Mouse (Mus musculus) spleen, adult 2 months (tissue): ENCODE measurements around the gene Gdpd5. TPM values are rescaled to one million over a fixed set of nuclear protein-coding genes. Genes with fewer than 3 reads are reported as not detected.

Experiments
- DNase-seq, 2 experiments: peaks; one replicate each; pipeline versions ENCODE4 v3.0.0 to v3.0.0-alpha.2; 2012 to 2021; ENCODE audit warnings: low spot score in 2 of 2, low read depth in 1 of 2
- H3K27ac ChIP-seq: fragments of 200-500 bp; 2 replicates; pipeline ENCODE4 v1.5.1; 2012; ENCODE audit warnings: low read length, inconsistent platforms; ENCODE audit not compliant: insufficient read depth
- H3K27me3 ChIP-seq: fragments of 200-500 bp; 2 replicates; pipeline ENCODE4 v1.6.1; 2012; ENCODE audit warnings: mild to moderate bottlenecking, moderate library complexity, low read length, inconsistent platforms; ENCODE audit not compliant: control insufficient read depth, insufficient read depth
- H3K36me3 ChIP-seq: fragments of 200-500 bp; 2 replicates; pipeline ENCODE4 v1.6.1; 2012; ENCODE audit warnings: mild to moderate bottlenecking, low read length, inconsistent platforms; ENCODE audit not compliant: control insufficient read depth, insufficient read depth
- H3K4me1 ChIP-seq: fragments of 200-500 bp; 2 replicates; pipeline ENCODE4 v1.6.1; 2011; ENCODE audit warnings: inconsistent platforms; ENCODE audit not compliant: control insufficient read depth, insufficient read depth, insufficient read length
- H3K4me3 ChIP-seq: fragments of 200-500 bp; 2 replicates; pipeline ENCODE4 v1.5.1; 2011; ENCODE audit warnings: mild to moderate bottlenecking, inconsistent platforms; ENCODE audit not compliant: insufficient read depth, insufficient read length; ENCODE audit errors: extremely low read depth
- CTCF ChIP-seq: fragments of 200-500 bp; IDR thresholded peaks from 2 replicates; pipeline ENCODE4 v1.5.1; 2011; ENCODE audit warnings: mild to moderate bottlenecking, inconsistent platforms; ENCODE audit not compliant: insufficient read depth, insufficient read length, insufficient replicate concordance; ENCODE audit errors: extremely low read depth
- POLR2A ChIP-seq: fragments of 200-500 bp; IDR thresholded peaks from 2 replicates; pipeline ENCODE4 v1.6.1; 2011; ENCODE audit warnings: low read depth, low read length, inconsistent platforms
- WGBS: fragments of 180-500 bp; shearing (Covaris S2); methylation state at CpG from one replicate; pipeline ENCODE4 v1.1.7; 2018; 5-methylcytosine and 5-hydroxymethylcytosine counted together
- polyA plus RNA-seq: library from polyadenylated mRNA; depleted of rRNA; stranded (reverse); fragments of >200 nt; gene quantifications from 2 replicates; pipeline ENCODE4 v1.2.3, GENCODE M21; 2012

Gene Gdpd5
- polyA plus RNA-seq, 1 experiment, result 12.0 TPM

GRCm38 (mm10) chr7:99349782-99350720, 31.2 kb upstream of the Gdpd5 start:
- no peak overlapping the region for H3K4me3 ChIP-seq
- WGBS, result 82% methylated on average over 9 of the region's 9 CpGs
- no peak for DNase-seq
- H3K27ac ChIP-seq, result no peak overlapping the region
- no peaks in the 10 kb centered on the region for H3K36me3 ChIP-seq
- TF ChIP-seq POLR2A (no peak), CTCF (no peak)
- H3K4me1 ChIP-seq, result no peaks in the 10 kb centered on the region
- H3K27me3 ChIP-seq, result peaks cover 2% of the 10 kb centered on the region; the same call in 1 of the 2 replicates

GRCm38 (mm10) chr7:99351104-99351801, 30.0 kb upstream of the Gdpd5 start:
- DNase-seq, result no peak
- Histone ChIP-seq H3K27me3 (peaks cover 2% of the 10 kb centered on the region; the same call in 1 of the 2 replicates), H3K4me1 (no peaks in the 10 kb centered on the region), H3K4me3 (peak overlapping the region; percentile 47; the same call in 1 of the 2 replicates), H3K36me3 (no peaks in the 10 kb centered on the region), H3K27ac (no peak overlapping the region)
- TF ChIP-seq POLR2A (no peak), CTCF (no peak)
- 87% methylated on average over 12 of the region's 12 CpGs for WGBS

- no peak for TF ChIP-seq CTCF
- no peak for TF ChIP-seq POLR2A
- H3K27ac ChIP-seq, result peak overlapping the region; percentile 52
- WGBS, result 59% methylated on average over 18 of the region's 18 CpGs
- H3K4me1 ChIP-seq, result no peaks in the 10 kb centered on the region
- H3K4me3 ChIP-seq, result peak overlapping the region; percentile 47; the same call in 1 of the 2 replicates
- peaks cover 2% of the 10 kb centered on the region; the same call in 1 of the 2 replicates for H3K27me3 ChIP-seq
- no peak for DNase-seq
- H3K36me3 ChIP-seq, result no peaks in the 10 kb centered on the region
Observed at GRCm38 (mm10) chr7:99351802-99352517, 29.3 kb upstream of the Gdpd5 start.

DNA sequence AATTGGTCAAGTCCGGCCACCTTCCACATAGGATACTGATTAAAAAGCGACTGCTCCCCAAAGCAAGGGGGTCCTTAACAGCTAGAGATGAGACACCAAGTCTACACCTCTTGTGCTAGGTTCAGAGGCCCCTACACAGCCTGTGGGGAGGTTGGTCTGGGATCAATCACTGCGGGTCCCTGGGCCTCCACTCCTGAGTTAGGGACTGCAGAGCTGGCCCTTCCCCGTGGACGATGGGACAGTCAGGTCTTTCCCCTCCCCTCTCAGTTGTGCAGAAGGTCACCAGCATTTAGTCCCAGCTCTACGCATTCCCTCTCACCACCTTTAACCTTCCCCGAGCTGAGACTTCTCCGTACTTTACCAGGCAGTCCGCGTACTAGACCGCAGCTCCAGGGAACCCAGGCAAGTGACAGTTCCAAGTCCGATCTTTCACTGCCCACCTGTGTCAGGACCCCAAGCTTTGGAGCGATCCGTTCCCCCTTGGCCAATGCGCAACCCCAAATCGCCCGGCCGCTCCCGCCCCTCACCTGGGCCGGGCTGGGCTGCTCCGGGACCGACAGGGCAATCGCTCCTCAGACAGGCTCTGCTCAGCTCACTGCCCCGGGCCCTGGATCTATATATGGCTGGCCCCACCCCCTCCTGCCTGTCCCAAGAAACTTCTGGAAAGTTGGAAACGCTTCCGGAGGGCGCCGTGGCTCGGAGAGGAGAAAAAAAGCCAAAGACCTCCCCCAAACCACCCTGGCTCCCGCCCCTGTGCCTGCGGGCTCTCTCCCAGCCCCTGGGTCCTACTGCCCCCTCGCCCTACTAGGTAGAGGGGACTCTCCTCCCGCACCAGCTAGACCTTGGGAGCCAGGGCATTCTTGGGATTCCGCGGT, 28.5 kb upstream of the Gdpd5 start, which contains the start of gene Serpinh1:
Gene Serpinh1 (minus strand): TSS at position 714 of the 875 bp plus-strand sequence.
- peak within 1 kb of the TSS; percentile 47 for H3K4me3 ChIP-seq
- no peaks in the 10 kb centered on the region for H3K4me1 ChIP-seq
- no peak for TF ChIP-seq CTCF
- TF ChIP-seq POLR2A, result no peak
- peak within 1 kb of the TSS; percentile 52 for H3K27ac ChIP-seq
- WGBS, result 12% methylated on average over 35 of the region's 35 CpGs
- peak in 1 of 2 experiments; percentile 13 for DNase-seq
- no peaks in the 10 kb centered on the region for H3K36me3 ChIP-seq
- peaks cover 2% of the 10 kb centered on the region; the same call in 1 of the 2 replicates for H3K27me3 ChIP-seq

GRCm38 (mm10) chr7:99355731-99356131, 25.5 kb upstream of the Gdpd5 start:
- no peak overlapping the region for H3K4me3 ChIP-seq
- no peaks in the 10 kb centered on the region for H3K36me3 ChIP-seq
- peak overlapping the region; percentile 49 for H3K27ac ChIP-seq
- 65% methylated on average over 7 of the region's 7 CpGs for WGBS
- peaks cover 2% of the 10 kb centered on the region; the same call in 1 of the 2 replicates for H3K27me3 ChIP-seq
- TF ChIP-seq POLR2A (no peak), CTCF (no peak)
- no peaks in the 10 kb centered on the region for H3K4me1 ChIP-seq
- no peak for DNase-seq
